Mouse (Mus musculus): ENCODE data around the gene Spata3. TPM values are rescaled to one million over a fixed set of nuclear protein-coding genes. Genes with fewer than 3 reads are reported as not detected.
A peak's percentile ranks its signal among the peaks of the same experiment; 100 is the strongest.
"Not testable (repeated sequence)": the region's sequence is repeated elsewhere in the genome, so short reads cannot be mapped to it uniquely, and the experiment has no call there.

Spata3 gene
- polyA plus RNA-seq, 1 experiment from 2014 or later: not detected

DNA sequence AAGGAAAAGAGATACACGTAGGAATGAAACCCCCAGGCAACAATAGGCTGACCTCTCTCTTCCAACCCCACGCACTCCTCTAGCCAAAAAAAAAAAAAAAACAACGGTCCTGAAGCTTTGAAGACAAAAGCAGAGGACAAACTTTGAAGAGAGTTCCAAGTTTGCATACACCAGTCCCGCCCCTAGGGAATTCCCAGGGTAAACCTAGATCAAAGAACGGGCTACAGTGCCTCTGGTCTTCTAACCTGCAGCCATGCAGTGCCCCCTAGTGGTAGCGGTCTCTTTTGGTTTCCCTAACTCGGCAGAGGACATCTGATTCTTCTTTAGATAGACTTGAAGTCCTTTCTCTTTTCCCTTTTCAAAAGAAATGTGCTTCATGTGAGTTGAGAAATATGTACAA, 8.8 kb upstream of the Spata3 start:
- peak overlapping the region; percentile 37; the same call in 1 of the 2 replicates for H3K4me2 ChIP-seq (ENCODE audit: low read depth, low read length)
- ATAC-seq (ENCODE audit: insufficient read depth, low FRiP score): 0 out of 2 replicates have a peak, but pooled peaks have one; percentile 58
- no peaks in the 10 kb centered on the region for H3K27me3 ChIP-seq (ENCODE audit: control insufficient read depth, insufficient read depth, low read length)

DNA sequence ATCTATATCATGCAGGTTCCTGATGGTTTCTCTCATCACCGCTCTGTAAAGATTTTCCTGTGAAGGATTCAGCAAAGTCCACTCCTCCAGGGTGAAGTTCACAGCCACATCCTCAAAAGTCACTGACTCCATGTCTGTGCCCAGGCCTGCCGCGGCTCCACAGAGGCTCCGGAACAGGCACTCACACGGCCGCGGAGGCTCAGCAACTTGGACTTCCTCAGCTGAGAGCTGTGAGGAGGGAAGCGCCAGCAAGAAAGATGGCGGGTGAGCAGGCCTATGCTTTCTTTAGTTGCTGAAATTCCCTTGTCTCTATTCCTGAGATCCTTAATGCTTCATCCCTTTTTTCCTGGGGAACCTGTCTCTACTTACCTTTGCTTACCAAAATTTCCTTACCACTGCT, 858 bp upstream of the Spata3 start:
- not testable (repeated sequence) for H3K4me2 ChIP-seq (ENCODE audit: low read depth, low read length); H3K9me3 ChIP-seq (replicated peaks; ENCODE audit: control insufficient read depth, low read length); ATAC-seq (ENCODE audit: insufficient read depth, low FRiP score); H3K27ac ChIP-seq (ENCODE audit: low read length); H3K4me3 ChIP-seq (replicated peaks; ENCODE audit: low read length); H3K4me1 ChIP-seq (ENCODE audit: control insufficient read depth, insufficient read depth, low read length); H3K36me3 ChIP-seq (ENCODE audit: control insufficient read depth, insufficient read depth, low read length); H3K9ac ChIP-seq (ENCODE audit: low read length)
- peaks cover 20% of the 10 kb centered on the region; the same call in 1 of the 2 replicates for H3K27me3 ChIP-seq (ENCODE audit: control insufficient read depth, insufficient read depth, low read length)
- 95% methylated on average over 9 of the region's 9 CpGs for WGBS

More for the DNA sequence above, 8.8 kb upstream of the Spata3 start:
- Histone ChIP-seq H3K4me1 (ENCODE audit: control insufficient read depth, insufficient read depth, low read length) (no peaks in the 10 kb centered on the region), H3K36me3 (ENCODE audit: control insufficient read depth, insufficient read depth, low read length) (no peaks in the 10 kb centered on the region), H3K27ac (ENCODE audit: low read length) (no peak overlapping the region), H3K4me3 (replicated peaks; ENCODE audit: low read length) (peak overlapping the region; percentile 16), H3K9ac (ENCODE audit: low read length) (0 out of 2 replicates have a peak overlapping the region, but pooled peaks have one; percentile 20), H3K9me3 (replicated peaks; ENCODE audit: control insufficient read depth, low read length) (no peaks in the 10 kb centered on the region)
- WGBS: 3% methylated on average over 7 of the region's 7 CpGs

DNA sequence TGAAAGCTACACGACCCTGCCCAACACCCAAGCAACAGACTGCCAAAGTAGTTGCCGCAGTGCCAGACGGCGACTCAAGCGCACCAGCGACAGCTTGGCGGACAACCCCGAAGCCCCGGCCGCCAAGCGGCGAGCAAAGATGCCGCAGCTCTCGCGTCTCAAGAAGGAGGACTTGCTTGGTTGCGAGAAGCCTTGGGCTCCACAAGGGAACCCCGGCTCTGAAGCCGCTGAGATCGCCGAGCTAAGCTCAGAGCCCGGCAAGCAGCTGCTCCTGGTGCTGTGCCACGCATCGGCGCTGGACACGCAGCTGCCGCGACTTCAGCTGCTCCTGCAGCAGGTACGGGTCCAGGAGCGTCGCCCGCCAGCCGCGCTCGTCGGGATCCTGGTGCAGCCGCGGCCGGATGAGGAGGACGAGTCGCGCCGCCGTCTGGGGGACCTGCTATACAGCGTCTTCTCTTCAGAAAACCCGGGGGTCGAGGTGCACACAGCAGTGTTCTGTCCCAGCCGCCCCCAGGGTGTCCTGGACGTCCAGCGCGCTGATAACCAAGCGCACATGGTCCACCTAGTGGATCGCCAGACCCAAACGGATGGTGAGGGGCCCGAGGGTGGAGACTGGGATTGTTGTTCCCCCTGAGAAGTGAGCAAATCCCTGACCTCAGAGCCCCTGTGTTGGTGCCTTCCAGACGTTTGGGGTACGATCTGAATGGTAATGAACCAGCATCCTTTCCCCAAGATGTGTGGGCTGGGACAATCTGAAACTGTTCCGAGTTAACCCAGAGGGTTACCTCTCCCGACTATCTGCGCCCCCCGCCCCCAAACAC, 1.8 kb downstream of the Spata3 start:
- Histone ChIP-seq H3K36me3 (ENCODE audit: control insufficient read depth, insufficient read depth, low read length) (no peaks in the 10 kb centered on the region), H3K9ac (ENCODE audit: low read length) (peak overlapping the region; percentile 69), H3K4me3 (replicated peaks; ENCODE audit: low read length) (peak overlapping the region; percentile 56), H3K27me3 (ENCODE audit: control insufficient read depth, insufficient read depth, low read length) (peaks cover 20% of the 10 kb centered on the region; the same call in 1 of the 2 replicates), H3K4me1 (ENCODE audit: control insufficient read depth, insufficient read depth, low read length) (peaks cover 4% of the 10 kb centered on the region; the same call in 1 of the 2 replicates), H3K27ac (ENCODE audit: low read length) (no peak overlapping the region), H3K4me2 (ENCODE audit: low read depth, low read length) (peak overlapping the region; percentile 93), H3K9me3 (replicated peaks; ENCODE audit: control insufficient read depth, low read length) (no peaks in the 10 kb centered on the region)
- 4% methylated on average over 60 of the region's 60 CpGs for WGBS
- ATAC-seq (ENCODE audit: insufficient read depth, low FRiP score): peak; percentile 47; the same call in 1 of the 2 replicates

DNA sequence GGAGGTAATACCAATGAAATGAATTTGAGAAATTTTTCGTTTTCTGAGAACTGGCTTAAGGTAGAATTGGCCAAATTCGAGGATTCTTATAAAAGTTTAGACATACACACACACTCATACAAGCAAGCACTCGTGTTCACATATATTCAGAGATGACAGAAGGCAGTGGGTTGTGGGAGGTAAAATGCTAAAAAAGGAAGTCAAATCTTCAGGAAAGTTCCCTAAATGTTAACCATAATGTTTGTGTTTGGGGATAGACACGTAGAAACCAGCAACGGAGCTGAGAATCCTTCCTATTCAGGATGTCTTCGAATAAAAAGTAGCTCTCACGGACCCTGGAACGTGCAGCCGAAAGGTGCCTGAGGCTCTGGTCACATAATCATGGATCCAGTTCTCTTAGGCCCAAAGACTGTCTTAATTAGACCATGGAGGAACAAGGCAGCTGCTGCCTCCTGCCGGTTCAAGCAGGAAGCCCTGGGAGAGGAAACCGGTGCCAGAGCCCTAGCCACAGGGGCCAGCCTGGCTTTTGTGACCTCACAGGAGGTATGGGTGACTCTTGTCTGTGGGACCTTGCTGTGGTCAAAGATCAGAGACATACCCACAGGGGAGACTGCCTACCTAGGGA, 4.9 kb downstream of the Spata3 start:
- WGBS: 66% methylated on average over 11 of the region's 11 CpGs
- Histone ChIP-seq H3K4me2 (ENCODE audit: low read depth, low read length) (no peak overlapping the region), H3K4me3 (replicated peaks; ENCODE audit: low read length) (no peak overlapping the region), H3K4me1 (ENCODE audit: control insufficient read depth, insufficient read depth, low read length) (peaks cover 4% of the 10 kb centered on the region; the same call in 1 of the 2 replicates), H3K36me3 (ENCODE audit: control insufficient read depth, insufficient read depth, low read length) (no peaks in the 10 kb centered on the region), H3K9ac (ENCODE audit: low read length) (no peak overlapping the region), H3K27ac (ENCODE audit: low read length) (no peak overlapping the region), H3K9me3 (replicated peaks; ENCODE audit: control insufficient read depth, low read length) (no peaks in the 10 kb centered on the region), H3K27me3 (ENCODE audit: control insufficient read depth, insufficient read depth, low read length) (peaks cover 20% of the 10 kb centered on the region; the same call in 1 of the 2 replicates)
- ATAC-seq (ENCODE audit: insufficient read depth, low FRiP score): no peak

DNA sequence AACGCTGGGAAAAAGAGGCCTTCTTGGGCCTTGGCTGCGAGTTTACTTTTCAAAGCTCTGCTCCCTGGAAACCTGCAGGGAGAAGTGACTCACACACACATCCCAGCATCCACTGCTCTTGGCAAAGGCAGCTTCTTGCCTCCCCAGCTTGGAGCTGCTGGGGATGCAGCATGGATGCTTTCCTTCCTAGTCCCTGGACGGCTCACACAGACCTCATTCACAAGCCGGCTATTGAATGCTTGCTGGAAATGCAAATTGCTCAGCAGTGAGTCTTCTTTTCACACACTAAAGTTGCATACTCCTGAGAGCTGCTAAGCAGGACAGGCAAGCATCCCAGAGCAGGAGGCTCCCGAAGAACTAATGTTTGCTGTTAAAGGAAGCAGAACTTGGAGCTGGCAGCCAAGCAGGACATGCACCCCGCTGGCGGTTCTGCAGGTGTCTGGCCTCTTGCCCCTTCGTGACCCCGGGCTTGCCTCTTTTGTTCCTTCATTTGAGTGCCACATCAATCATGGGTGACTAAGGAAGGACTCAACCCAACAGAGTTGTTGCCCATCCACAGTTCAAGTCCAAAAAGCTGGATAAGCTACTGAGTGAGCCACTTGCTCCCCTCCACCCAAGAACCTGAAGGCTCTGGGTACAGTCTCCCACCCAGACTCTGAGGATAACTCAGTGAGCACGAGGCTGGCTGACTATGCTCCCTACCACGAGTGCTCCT, 15.8 kb downstream of the Spata3 start:
- peak; percentile 33; the same call in 1 of the 2 replicates for ATAC-seq (ENCODE audit: insufficient read depth, low FRiP score)
- Histone ChIP-seq H3K9me3 (replicated peaks; ENCODE audit: control insufficient read depth, low read length) (no peaks in the 10 kb centered on the region), H3K4me3 (replicated peaks; ENCODE audit: low read length) (no peak overlapping the region), H3K9ac (ENCODE audit: low read length) (no peak overlapping the region), H3K4me2 (ENCODE audit: low read depth, low read length) (no peak overlapping the region), H3K36me3 (ENCODE audit: control insufficient read depth, insufficient read depth, low read length) (no peaks in the 10 kb centered on the region), H3K27ac (ENCODE audit: low read length) (no peak overlapping the region), H3K4me1 (ENCODE audit: control insufficient read depth, insufficient read depth, low read length) (no peaks in the 10 kb centered on the region), H3K27me3 (ENCODE audit: control insufficient read depth, insufficient read depth, low read length) (no peaks in the 10 kb centered on the region)
- 18% methylated on average over 11 of the region's 11 CpGs for WGBS

DNA sequence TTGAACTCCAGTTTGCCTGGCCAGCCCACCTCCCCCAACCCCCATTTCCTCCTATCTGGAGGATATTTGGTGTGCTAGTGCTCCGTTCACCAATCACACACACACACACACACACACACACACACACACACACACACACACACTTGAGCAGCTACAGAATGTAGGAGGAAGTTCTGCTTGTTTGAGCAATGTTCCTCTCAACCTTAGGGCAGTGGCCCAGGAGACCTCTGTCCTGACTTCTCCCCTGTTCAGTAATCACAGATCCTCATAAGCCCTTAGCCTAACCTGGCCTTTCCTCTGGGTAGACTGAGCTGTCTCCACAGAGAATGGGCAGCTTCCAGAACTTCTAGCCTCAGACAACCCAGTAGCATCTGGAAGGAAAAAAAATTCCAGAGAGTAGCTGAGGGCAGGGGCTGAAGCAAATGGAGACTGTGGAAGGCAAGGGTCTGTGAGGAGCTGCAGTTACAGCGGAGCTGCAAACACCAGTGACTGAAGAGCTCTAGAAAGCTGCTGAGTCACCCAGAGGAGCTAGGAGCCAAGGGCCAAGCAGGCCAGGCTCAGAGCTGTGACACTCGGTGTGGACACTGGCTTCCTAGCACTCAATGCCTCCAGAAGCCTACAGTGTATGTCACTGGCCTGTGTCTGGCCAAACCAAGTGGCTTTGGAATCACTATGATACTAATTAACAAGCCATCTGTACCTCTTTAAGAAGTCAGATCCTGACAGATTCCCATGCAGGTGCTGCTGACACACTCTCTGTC, 21.8 kb downstream of the Spata3 start:
- no peak overlapping the region for H3K9ac ChIP-seq (ENCODE audit: low read length)
- H3K4me1 ChIP-seq (ENCODE audit: control insufficient read depth, insufficient read depth, low read length): no peaks in the 10 kb centered on the region
- ATAC-seq (ENCODE audit: insufficient read depth, low FRiP score): peak; percentile 48; the same call in 1 of the 2 replicates
- no peaks in the 10 kb centered on the region for H3K27me3 ChIP-seq (ENCODE audit: control insufficient read depth, insufficient read depth, low read length)
- no peaks in the 10 kb centered on the region for H3K36me3 ChIP-seq (ENCODE audit: control insufficient read depth, insufficient read depth, low read length)
- H3K9me3 ChIP-seq (replicated peaks; ENCODE audit: control insufficient read depth, low read length): no peaks in the 10 kb centered on the region
- 43% methylated on average over 3 of the region's 3 CpGs for WGBS
- no peak overlapping the region for H3K4me3 ChIP-seq (replicated peaks; ENCODE audit: low read length)
- no peak overlapping the region for H3K4me2 ChIP-seq (ENCODE audit: low read depth, low read length)
- H3K27ac ChIP-seq (ENCODE audit: low read length): peak overlapping the region; percentile 51; the same call in 1 of the 2 replicates

DNA sequence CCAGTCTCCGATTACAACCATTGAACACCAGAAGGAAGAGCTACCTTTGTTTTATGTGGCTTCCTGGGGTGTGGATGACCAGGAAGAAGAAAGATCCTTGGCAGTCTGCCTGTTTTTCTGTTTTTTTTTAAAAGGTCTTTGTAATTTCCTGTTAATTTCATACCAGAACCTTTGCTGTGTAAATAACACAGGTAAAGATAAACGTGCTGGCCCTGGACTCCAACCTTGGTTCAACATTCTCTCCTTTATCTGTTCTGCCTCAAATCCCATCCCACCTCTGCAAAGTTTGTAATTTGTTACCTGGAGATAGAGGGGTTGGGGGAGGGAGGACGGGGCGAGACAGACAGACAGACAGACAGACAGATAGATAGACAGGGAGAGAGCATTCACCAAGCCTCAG, 23.5 kb downstream of the Spata3 start:
- peak; percentile 82; the same call in 1 of the 2 replicates for ATAC-seq (ENCODE audit: insufficient read depth, low FRiP score)
- Histone ChIP-seq H3K4me3 (replicated peaks; ENCODE audit: low read length) (no peak overlapping the region), H3K27ac (ENCODE audit: low read length) (peak overlapping the region; percentile 62)

DNA sequence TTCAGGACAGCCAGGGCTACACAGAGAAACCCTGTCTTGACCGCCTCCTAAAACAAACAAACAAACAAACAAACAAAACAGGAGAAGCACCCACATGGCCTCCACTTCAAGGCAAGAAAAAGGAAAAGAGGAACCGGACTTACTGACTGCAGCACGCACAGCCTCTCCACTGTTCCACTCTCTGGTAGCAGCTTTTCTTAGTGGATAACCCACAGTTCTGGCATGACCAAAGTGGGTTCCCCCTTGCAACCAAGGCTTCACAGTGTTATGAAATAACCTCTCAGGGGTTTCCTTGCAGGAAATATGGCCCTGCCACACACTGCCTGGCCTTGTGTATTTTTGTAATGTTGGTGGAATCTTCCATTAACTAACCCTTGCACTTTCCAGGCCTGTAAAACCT, 24.2 kb downstream of the Spata3 start:
- no peaks in the 10 kb centered on the region for H3K9me3 ChIP-seq (replicated peaks; ENCODE audit: control insufficient read depth, low read length)
- H3K4me1 ChIP-seq (ENCODE audit: control insufficient read depth, insufficient read depth, low read length): no peaks in the 10 kb centered on the region
- 87% methylated on average over 3 of the region's 3 CpGs for WGBS
- no peak overlapping the region for H3K27ac ChIP-seq (ENCODE audit: low read length)
- no peak for ATAC-seq (ENCODE audit: insufficient read depth, low FRiP score)
- H3K9ac ChIP-seq (ENCODE audit: low read length): no peak overlapping the region
- no peak overlapping the region for H3K4me3 ChIP-seq (replicated peaks; ENCODE audit: low read length)
- H3K27me3 ChIP-seq (ENCODE audit: control insufficient read depth, insufficient read depth, low read length): peaks cover 18% of the 10 kb centered on the region
- H3K4me2 ChIP-seq (ENCODE audit: low read depth, low read length): no peak overlapping the region
- H3K36me3 ChIP-seq (ENCODE audit: control insufficient read depth, insufficient read depth, low read length): no peaks in the 10 kb centered on the region

More for the DNA sequence above, 23.5 kb downstream of the Spata3 start:
- no peaks in the 10 kb centered on the region for H3K4me1 ChIP-seq (ENCODE audit: control insufficient read depth, insufficient read depth, low read length)
- 42% methylated on average over 4 of the region's 4 CpGs for WGBS
- peaks cover 11% of the 10 kb centered on the region for H3K27me3 ChIP-seq (ENCODE audit: control insufficient read depth, insufficient read depth, low read length)
- H3K9me3 ChIP-seq (replicated peaks; ENCODE audit: control insufficient read depth, low read length): no peaks in the 10 kb centered on the region
- no peak overlapping the region for H3K9ac ChIP-seq (ENCODE audit: low read length)
- no peak overlapping the region for H3K4me2 ChIP-seq (ENCODE audit: low read depth, low read length)
- H3K36me3 ChIP-seq (ENCODE audit: control insufficient read depth, insufficient read depth, low read length): no peaks in the 10 kb centered on the region

Data from stomach, embryonic 16.5 days (tissue).